21 mouse cellular contexts compared by ENCODE assay signal in the genomic region with DNA sequence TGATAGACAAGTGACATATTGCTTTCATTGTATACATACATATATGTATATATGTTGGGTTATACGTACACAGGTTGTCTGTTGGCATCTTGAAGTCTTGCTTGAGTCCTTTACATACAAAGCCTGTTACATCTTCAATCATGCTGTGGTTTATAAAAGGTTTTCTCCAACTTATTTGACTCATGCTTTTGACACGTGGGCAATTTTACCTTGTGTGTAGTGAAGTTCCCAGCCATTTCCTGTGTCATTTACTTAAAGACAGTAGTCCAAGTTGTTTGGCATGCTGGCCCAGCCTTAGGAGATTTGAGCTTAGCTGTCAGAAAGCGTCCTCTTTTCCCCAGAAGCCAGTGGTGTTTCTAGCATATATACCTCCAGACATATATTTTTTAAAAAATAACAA.
DNase-seq lines count a peak whose midpoint lies in the region; ATAC-seq and TF ChIP-seq lines count a peak whose summit lies in the region.
"Had no signal": no experiment of that assay in that cellular context is flagged by ENCODE, and none has a peak within 500 bp of the region (broad histone marks: within the 10 kb centered on the region; RNA-seq: fewer than 3 reads in every experiment).

No protein-coding gene starts in this region.

- no peak overlapping the region for H3K9ac ChIP-seq in heart, embryonic 15.5 days
- H3K9ac ChIP-seq: embryonic facial prominence, embryonic 15.5 days; forebrain, embryonic 15.5 days; hindbrain, embryonic 14.5 days had no signal

- H3K27ac ChIP-seq in heart, embryonic 15.5 days, result 0 out of 2 replicates have a peak overlapping the region, but pooled peaks have one; percentile 3
- no peak overlapping the region for H3K27ac ChIP-seq in heart, embryonic 10.5 days
- no peak overlapping the region for H3K27ac ChIP-seq in layer of hippocampus, adult 2 months
- H3K27ac ChIP-seq: embryonic facial prominence, embryonic 15.5 days; forebrain, embryonic 15.5 days; hindbrain, embryonic 10.5 days; hindbrain, embryonic 14.5 days had no signal

- no peak for ATAC-seq in heart, embryonic 15.5 days (replicated peaks; ENCODE audit: insufficient number of reproducible peaks, insufficient read depth, low FRiP score, low read depth)
- ATAC-seq in activated CD4-positive, CD25-positive, alpha-beta regulatory T cell, adult 4 months, result peak; percentile 24
- ATAC-seq: forebrain, embryonic 15.5 days had no signal

- no peaks in the 10 kb centered on the region for H3K36me3 ChIP-seq in heart, embryonic 15.5 days
- no peaks in the 10 kb centered on the region for H3K36me3 ChIP-seq in heart, embryonic 10.5 days
- H3K36me3 ChIP-seq: embryonic facial prominence, embryonic 15.5 days; forebrain, embryonic 15.5 days; hindbrain, embryonic 10.5 days had no signal

- no peak overlapping the region for H3K4me3 ChIP-seq in heart, embryonic 15.5 days
- no peak overlapping the region for H3K4me3 ChIP-seq in heart, embryonic 10.5 days
- no peak overlapping the region for H3K4me3 ChIP-seq in layer of hippocampus, adult 2 months
- H3K4me3 ChIP-seq: embryonic facial prominence, embryonic 15.5 days; forebrain, embryonic 15.5 days; hindbrain, embryonic 10.5 days had no signal

- no peak for DNase-seq in heart, embryonic 10.5 days (ENCODE audit: low spot score)
- peak; percentile 59 for DNase-seq in CD4-positive, CD25-positive, alpha-beta regulatory T cell, adult 2 months (ENCODE audit: low read depth, low spot score)
- peak; percentile 66 for DNase-seq in naive thymus-derived CD4-positive, alpha-beta T cell, adult 2 months (ENCODE audit: low read depth)
- no peak for DNase-seq in cerebellum, adult 18-20 months
- no peak for DNase-seq in layer of hippocampus, adult 2 months (ENCODE audit: low spot score in 2 of 2)
- DNase-seq: adrenal gland, adult 2 months; adrenal gland, postnatal 25 days; cerebellum, adult 8-10 months; cerebellum, postnatal 14 days; embryo, embryonic 11 days; gastrocnemius, postnatal 25 days; heart, postnatal 14 days; kidney, adult 11 months; kidney, adult 9 months had no signal

- no peak overlapping the region for H3K4me2 ChIP-seq in heart, embryonic 15.5 days
- H3K4me2 ChIP-seq: embryonic facial prominence, embryonic 15.5 days; forebrain, embryonic 15.5 days; heart, embryonic 11.5 days; hindbrain, embryonic 14.5 days had no signal

- 61% methylated on average over 3 of the region's 3 CpGs for WGBS in heart, embryonic 15.5 days
- 76% methylated on average over 3 of the region's 3 CpGs for WGBS in heart, embryonic 10.5 days

- TF ChIP-seq CTCF in layer of hippocampus, adult 2 months (conservative IDR thresholded peaks at IDR 0.05), result no peak

- no peaks in the 10 kb centered on the region for H3K9me3 ChIP-seq in heart, embryonic 15.5 days (replicated peaks)
- no peaks in the 10 kb centered on the region for H3K9me3 ChIP-seq in heart, embryonic 10.5 days
- H3K9me3 ChIP-seq: embryonic facial prominence, embryonic 15.5 days; forebrain, embryonic 15.5 days; hindbrain, embryonic 10.5 days had no signal

- no peaks in the 10 kb centered on the region for H3K27me3 ChIP-seq in heart, embryonic 15.5 days
- H3K27me3 ChIP-seq in heart, embryonic 10.5 days (ENCODE audit: insufficient read depth, poor library complexity, severe bottlenecking), result no peaks in the 10 kb centered on the region
- H3K27me3 ChIP-seq: embryonic facial prominence, embryonic 15.5 days; forebrain, embryonic 15.5 days had no signal

- H3K4me1 ChIP-seq in heart, embryonic 15.5 days (replicated peaks), result peaks cover 45% of the 10 kb centered on the region
- peaks cover 31% of the 10 kb centered on the region for H3K4me1 ChIP-seq in heart, embryonic 10.5 days
- H3K4me1 ChIP-seq: forebrain, embryonic 15.5 days had no signal

Comparison
In these comparisons a context has a peak if more than half of its experiments do, and no peak if none do; other contexts are left out.
1. DNase-seq: peak in CD4-positive, CD25-positive, alpha-beta regulatory T cell, adult 2 months (single experiment) and naive thymus-derived CD4-positive, alpha-beta T cell, adult 2 months (single experiment); none in heart, embryonic 10.5 days (single experiment), cerebellum, adult 18-20 months (0 of 2) and layer of hippocampus, adult 2 months (0 of 2).